Mouse (Mus musculus) cortical plate, adult 2 months (tissue): ENCODE data around the gene Fcho2.

Experiments
- CTCF ChIP-seq: fragments of 200-500 bp; IDR thresholded peaks from 2 replicates; pipeline ENCODE4 v1.5.1; 2011; ENCODE audit warnings: mild to moderate bottlenecking, control low read depth, low read length; ENCODE audit not compliant: insufficient read depth; ENCODE audit errors: extremely low read depth
- POLR2A ChIP-seq: fragments of 200-500 bp; IDR thresholded peaks from 2 replicates; pipeline ENCODE4 v1.6.1; 2011; ENCODE audit warnings: mild to moderate bottlenecking, low read length, control low read depth; ENCODE audit not compliant: insufficient read depth; ENCODE audit errors: extremely low read depth

- TF ChIP-seq POLR2A: no peak
- no peak for TF ChIP-seq CTCF
Observed at GRCm38 (mm10) chr13:98786970-98787685, 28.1 kb downstream of the Fcho2 start.
